Mouse (Mus musculus) megakaryocyte, embryonic 14.5 days (primary cell): ENCODE measurements around the gene Lhpp.

ENCODE experiments used
- FLI1 ChIP-seq: IDR thresholded peaks from 2 replicates; pipeline ENCODE4 v1.6.1; 2012; ENCODE audit warnings: low read length, inconsistent platforms, mixed read lengths
- GATA1 ChIP-seq: IDR thresholded peaks from 3 replicates; pipeline ENCODE4 v1.6.1; 2012; ENCODE audit warnings: mixed read lengths, low read length, inconsistent platforms, borderline replicate concordance

- TF ChIP-seq GATA1 (peak; percentile 47; the same call in 1 of the 3 replicates), FLI1 (no peak)
These were observed 76.1 kb downstream of the Lhpp start for GRCm38 (mm10) chr7:132686515-132686914.
